25 mouse cellular contexts compared by ENCODE assay signal in genomic region chr17:29690257-29690656, GRCm38 (mm10). TPM values are rescaled to one million over a fixed set of nuclear protein-coding genes. Genes with fewer than 3 reads are reported as not detected.
A peak's percentile ranks its signal among the peaks of the same experiment; 100 is the strongest.
DNase-seq lines count a peak whose midpoint lies in the region; ATAC-seq and TF ChIP-seq lines count a peak whose summit lies in the region.
"Had no signal": no experiment of that assay in that cellular context is flagged by ENCODE, and none has a peak within 500 bp of the region (broad histone marks: within the 10 kb centered on the region; RNA-seq: fewer than 3 reads in every experiment).

No protein-coding gene starts in this region.

- no peak overlapping the region for H3K27ac ChIP-seq in kidney, adult 2 months (ENCODE audit: insufficient read depth, low read depth, low read length)
- peak overlapping the region; percentile 18; the same call in 1 of the 2 replicates for H3K27ac ChIP-seq in liver, embryonic 13.5 days
- H3K27ac ChIP-seq: embryonic facial prominence, embryonic 13.5 days; embryonic facial prominence, embryonic 15.5 days; forebrain, embryonic 10.5 days; forebrain, embryonic 12.5 days had no signal

- TF ChIP-seq CTCF in kidney, adult 2 months (conservative IDR thresholded peaks at IDR 0.05; ENCODE audit: insufficient read depth, insufficient read length, low read depth, low read length): no peak

- no peak overlapping the region for H3K9ac ChIP-seq in liver, embryonic 13.5 days
- H3K9ac ChIP-seq: embryonic facial prominence, embryonic 13.5 days; embryonic facial prominence, embryonic 15.5 days; forebrain, embryonic 12.5 days had no signal

- no peak overlapping the region for H3K4me2 ChIP-seq in liver, embryonic 13.5 days
- H3K4me2 ChIP-seq: embryonic facial prominence, embryonic 13.5 days; embryonic facial prominence, embryonic 15.5 days; forebrain, embryonic 12.5 days had no signal

- no peaks in the 10 kb centered on the region; the same call in 1 of the 2 replicates for H3K4me1 ChIP-seq in kidney, adult 2 months (ENCODE audit: control insufficient read depth, insufficient read depth, low read length)
- H3K4me1 ChIP-seq in liver, embryonic 13.5 days (replicated peaks): peaks cover 34% of the 10 kb centered on the region
- H3K4me1 ChIP-seq: embryonic facial prominence, embryonic 13.5 days; embryonic facial prominence, embryonic 15.5 days; forebrain, embryonic 10.5 days; forebrain, embryonic 12.5 days had no signal

- no peaks in the 10 kb centered on the region for H3K9me3 ChIP-seq in liver, embryonic 13.5 days (replicated peaks)
- H3K9me3 ChIP-seq: embryonic facial prominence, embryonic 13.5 days; embryonic facial prominence, embryonic 15.5 days; forebrain, embryonic 10.5 days; forebrain, embryonic 12.5 days had no signal

- ATAC-seq in liver, embryonic 13.5 days (ENCODE audit: low read depth): no peak
- ATAC-seq: CD4-positive, CD25-positive, alpha-beta regulatory T cell, adult 4 months; forebrain, embryonic 14.5 days; forebrain, embryonic 16.5 days had no signal

- H3K4me3 ChIP-seq in kidney, adult 2 months (ENCODE audit: insufficient read depth, low read depth, low read length): no peak overlapping the region
- H3K4me3 ChIP-seq in liver, embryonic 13.5 days (replicated peaks): no peak overlapping the region
- H3K4me3 ChIP-seq: embryonic facial prominence, embryonic 13.5 days; embryonic facial prominence, embryonic 15.5 days; erythroblast, embryonic 14.5 days; forebrain, embryonic 10.5 days; forebrain, embryonic 12.5 days had no signal

- WGBS in kidney, adult 2 months: 48% methylated on average over 6 of the region's 6 CpGs
- WGBS in liver, embryonic 13.5 days (ENCODE audit: insufficient replicate concordance): 59% methylated on average over 6 of the region's 6 CpGs

- TF ChIP-seq POLR2A in kidney, adult 2 months (IDR thresholded peaks at IDR 0.05; ENCODE audit: low read depth, low read length): no peak

- peaks cover 3% of the 10 kb centered on the region for H3K36me3 ChIP-seq in kidney, adult 2 months (ENCODE audit: control insufficient read depth, insufficient read depth, low read length)
- peaks cover 96% of the 10 kb centered on the region for H3K36me3 ChIP-seq in liver, embryonic 13.5 days

- no peaks in the 10 kb centered on the region for H3K27me3 ChIP-seq in kidney, adult 2 months (replicated peaks; ENCODE audit: control insufficient read depth, insufficient read depth, low read length)
- H3K27me3 ChIP-seq in liver, embryonic 13.5 days: no peaks in the 10 kb centered on the region
- H3K27me3 ChIP-seq: CH12.LX; embryonic facial prominence, embryonic 13.5 days; embryonic facial prominence, embryonic 15.5 days; forebrain, embryonic 12.5 days had no signal

- peak; percentile 40 for DNase-seq in kidney, adult 2 months
- no peak for DNase-seq in kidney, postnatal 25 days
- DNase-seq in liver, embryonic 13.5 days: no peak
- DNase-seq in liver: no peak
- no peak for DNase-seq in layer of hippocampus, postnatal 25 days (ENCODE audit: extremely low spot score in 1 of 2, low spot score in 1 of 2)
- DNase-seq: adrenal gland, adult 2 months; adrenal gland, postnatal 10 days; adrenal gland, postnatal 25 days; B cell, adult 2 months; cerebellum, adult 11 months; cerebellum, adult 18-20 months; cerebellum, adult 8-10 months; cerebellum, adult 9-11 months; cerebellum, postnatal 14 days; cerebellum, postnatal 36 days; embryo, embryonic 11 days had no signal

RNA-seq across cellular contexts. Expression of gene Ccdc167, which starts 26.6 kb away (rescaled TPM):
- 5.0 TPM in 2 replicates for polyA plus RNA-seq in kidney, adult 2 months (2012; rRNA removed)
- polyA plus RNA-seq in liver, embryonic 13.5 days (2015; fragmentation: Nextera tagmentation; extraction: Ambion mirVana): 7.4 and 7.7 TPM in 2 replicates
- total RNA-seq in layer of hippocampus, postnatal 25 days (2021): 10 to 100 TPM; 19.9 to 23.6 TPM

RNA-seq across cellular contexts. Expression of gene Cmtr1, which starts 29.9 kb away (rescaled TPM):
- 23.6 and 24.3 TPM in 2 replicates for polyA plus RNA-seq in kidney, adult 2 months (2012; rRNA removed)
- polyA plus RNA-seq in liver, embryonic 13.5 days (2015; fragmentation: Nextera tagmentation; extraction: Ambion mirVana): 77.2 and 91.4 TPM in 2 replicates
- total RNA-seq in layer of hippocampus, postnatal 25 days (2021): 100 to 1,000 TPM; 101 to 109 TPM
